Mouse (Mus musculus) kidney, embryonic 16.5 days (tissue): Measurements from ENCODE around the gene Ezh2. TPM values are rescaled to one million over a fixed set of nuclear protein-coding genes. Genes with fewer than 3 reads are reported as not detected.
"Not testable (repeated sequence)": the region's sequence is repeated elsewhere in the genome, so short reads cannot be mapped to it uniquely, and the experiment has no call there.

Source experiments
- ATAC-seq: fragments of 200-750 bp; cut with Nextera tagmentation; 2 replicates; pipeline ENCODE4 v1.8.0; 2017; ENCODE audit warnings: moderate TSS enrichment; ENCODE audit not compliant: low FRiP score, low TSS enrichment
- H3K27ac ChIP-seq: fragments of 300-500 bp; sonication (generic); 2 replicates; pipeline ENCODE4 v1.5.1; 2014; ENCODE audit warnings: low read length
- H3K27me3 ChIP-seq: fragments of 300-500 bp; sonication (generic); 2 replicates; pipeline ENCODE4 v1.6.1; 2014; ENCODE audit warnings: low read length, control low read depth, mixed read lengths; ENCODE audit not compliant: insufficient read depth
- H3K36me3 ChIP-seq: fragments of 300-500 bp; sonication (generic); 2 replicates; pipeline ENCODE4 v1.6.1; 2014; ENCODE audit warnings: low read length, control low read depth, mixed read lengths; ENCODE audit not compliant: insufficient read depth
- H3K4me1 ChIP-seq: fragments of 300-500 bp; sonication (generic); 2 replicates; pipeline ENCODE4 v1.6.1; 2014; ENCODE audit warnings: low read length, control low read depth, mixed read lengths; ENCODE audit not compliant: insufficient read depth
- H3K4me2 ChIP-seq: fragments of 300-500 bp; sonication (generic); replicated peaks from 2 replicates; pipeline ENCODE4 v1.6.1; 2014; ENCODE audit warnings: low read depth, low read length
- H3K4me3 ChIP-seq: fragments of 300-500 bp; sonication (generic); 2 replicates; pipeline ENCODE4 v1.5.1; 2014; ENCODE audit warnings: mild to moderate bottlenecking, low read length
- H3K9ac ChIP-seq: fragments of 300-500 bp; sonication (generic); replicated peaks from 2 replicates; pipeline ENCODE4 v1.6.1; 2014; ENCODE audit warnings: low read length
- H3K9me3 ChIP-seq: fragments of 300-500 bp; sonication (generic); 2 replicates; pipeline ENCODE4 v1.6.1; 2016; ENCODE audit warnings: low read length, control low read depth
- WGBS: fragments of 180-500 bp; shearing (Covaris S2); extraction: QIAGEN DNeasy Blood & Tissue Kit; methylation state at CpG from one replicate; pipeline ENCODE4 v1.1.7; 2014; 5-methylcytosine and 5-hydroxymethylcytosine counted together
- polyA plus RNA-seq: library from polyadenylated mRNA; unstranded; fragments of >200 nt; fragmentation: Nextera tagmentation; extraction: Ambion mirVana; gene quantifications from 2 replicates; pipeline ENCODE4 v1.2.1, GENCODE M21; 2015

Ezh2 gene
- polyA plus RNA-seq, 1 experiment from 2014 or later = 85.0 TPM

GRCm38 (mm10) chr6:47601931-47602330, 6.8 kb upstream of the Ezh2 start:
- Histone ChIP-seq H3K4me2 (no peak overlapping the region), H3K36me3 (no peaks in the 10 kb centered on the region), H3K27ac (no peak overlapping the region), H3K4me1 (no peaks in the 10 kb centered on the region), H3K27me3 (no peaks in the 10 kb centered on the region), H3K9me3 (no peaks in the 10 kb centered on the region), H3K4me3 (no peak overlapping the region), H3K9ac (no peak overlapping the region)
- WGBS = 73% methylated on average over 1 of the region's 1 CpGs
- ATAC-seq = no peak

- WGBS = under 1% methylated on average over 6 of the region's 6 CpGs
- peak overlapping the region; percentile 97 for H3K4me3 ChIP-seq
- ATAC-seq = no peak
Measured at GRCm38 (mm10) chr6:47595696-47596095, 555 bp upstream of the Ezh2 start.

GRCm38 (mm10) chr6:47594141-47594835, 853 bp downstream of the Ezh2 start:
- peak overlapping the region; percentile 61 for H3K4me2 ChIP-seq
- no peaks in the 10 kb centered on the region for H3K27me3 ChIP-seq
- H3K36me3 ChIP-seq = no peaks in the 10 kb centered on the region
- no peaks in the 10 kb centered on the region for H3K9me3 ChIP-seq
- H3K27ac ChIP-seq = peak overlapping the region; percentile 99
- H3K4me1 ChIP-seq = peaks cover 15% of the 10 kb centered on the region
- H3K4me3 ChIP-seq = peak overlapping the region; percentile 97
- ATAC-seq = peak; percentile 80
- peak overlapping the region; percentile 99 for H3K9ac ChIP-seq
- 0% methylated on average over 59 of the region's 74 CpGs for WGBS

More at GRCm38 (mm10) chr6:47595696-47596095, 555 bp upstream of the Ezh2 start:
- H3K9ac ChIP-seq = peak overlapping the region; percentile 99
- peak overlapping the region; percentile 99 for H3K27ac ChIP-seq
- H3K4me2 ChIP-seq = peak overlapping the region; percentile 61
- H3K36me3 ChIP-seq = no peaks in the 10 kb centered on the region
- no peaks in the 10 kb centered on the region for H3K9me3 ChIP-seq
- no peaks in the 10 kb centered on the region for H3K27me3 ChIP-seq
- peaks cover 12% of the 10 kb centered on the region for H3K4me1 ChIP-seq

DNA sequence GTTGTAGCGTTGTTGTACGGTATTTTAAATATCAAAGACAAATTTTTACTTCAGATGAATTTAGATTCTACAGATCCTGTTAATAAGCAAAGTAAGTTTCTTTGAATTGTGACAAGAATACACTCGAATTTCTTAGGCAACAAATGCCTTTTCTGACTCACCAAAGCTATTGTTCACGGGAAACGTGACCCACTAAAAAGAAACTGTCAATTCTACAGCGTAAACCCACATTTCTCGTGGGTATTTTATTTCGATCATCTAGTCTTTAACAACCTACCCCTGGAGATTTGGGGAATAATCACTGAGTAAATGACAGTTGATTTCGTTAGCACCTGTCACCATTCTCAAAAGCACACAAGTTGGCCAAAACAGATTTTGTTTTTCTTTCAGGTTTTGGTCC, 1.6 kb downstream of the Ezh2 start:
- peak overlapping the region; percentile 99 for H3K27ac ChIP-seq
- no peaks in the 10 kb centered on the region for H3K9me3 ChIP-seq
- H3K4me2 ChIP-seq = peak overlapping the region; percentile 61
- H3K9ac ChIP-seq = peak overlapping the region; percentile 99
- peaks cover 15% of the 10 kb centered on the region for H3K4me1 ChIP-seq
- no peaks in the 10 kb centered on the region for H3K27me3 ChIP-seq
- H3K36me3 ChIP-seq = no peaks in the 10 kb centered on the region
- ATAC-seq = no peak
- 6% methylated on average over 9 of the region's 9 CpGs for WGBS
- peak overlapping the region; percentile 97 for H3K4me3 ChIP-seq

GRCm38 (mm10) chr6:47587332-47587731, 7.8 kb downstream of the Ezh2 start:
- 93% methylated on average over 2 of the region's 2 CpGs for WGBS
- not testable (repeated sequence) for H3K9ac ChIP-seq, H3K4me3 ChIP-seq, H3K36me3 ChIP-seq, H3K4me2 ChIP-seq, ATAC-seq, H3K9me3 ChIP-seq, H3K27me3 ChIP-seq, H3K27ac ChIP-seq
- peaks cover 11% of the 10 kb centered on the region for H3K4me1 ChIP-seq

- no peak for ATAC-seq
- H3K4me2 ChIP-seq = no peak overlapping the region
- H3K4me1 ChIP-seq = no peaks in the 10 kb centered on the region
- no peak overlapping the region for H3K9ac ChIP-seq
- peaks cover 29% of the 10 kb centered on the region for H3K36me3 ChIP-seq
- no peaks in the 10 kb centered on the region for H3K27me3 ChIP-seq
- 94% methylated on average over 2 of the region's 2 CpGs for WGBS
- no peaks in the 10 kb centered on the region for H3K9me3 ChIP-seq
- no peak overlapping the region for H3K4me3 ChIP-seq
- H3K27ac ChIP-seq = no peak overlapping the region
Measured at GRCm38 (mm10) chr6:47572887-47573286, 22.3 kb downstream of the Ezh2 start.

GRCm38 (mm10) chr6:47565326-47566035, 29.7 kb downstream of the Ezh2 start:
- no peaks in the 10 kb centered on the region for H3K4me1 ChIP-seq
- peaks cover 38% of the 10 kb centered on the region for H3K36me3 ChIP-seq
- 86% methylated on average over 1 of the region's 1 CpGs for WGBS
- no peak for ATAC-seq
- no peak overlapping the region for H3K9ac ChIP-seq
- H3K27ac ChIP-seq = no peak overlapping the region
- H3K27me3 ChIP-seq = no peaks in the 10 kb centered on the region
- no peak overlapping the region for H3K4me2 ChIP-seq
- H3K4me3 ChIP-seq = no peak overlapping the region
- H3K9me3 ChIP-seq = no peaks in the 10 kb centered on the region

GRCm38 (mm10) chr6:47561426-47561825, 33.7 kb downstream of the Ezh2 start:
- Histone ChIP-seq H3K27ac (no peak overlapping the region), H3K4me2 (no peak overlapping the region), H3K4me3 (no peak overlapping the region), H3K36me3 (peaks cover 15% of the 10 kb centered on the region; the same call in 1 of the 2 replicates), H3K9me3 (no peaks in the 10 kb centered on the region), H3K27me3 (no peaks in the 10 kb centered on the region), H3K4me1 (no peaks in the 10 kb centered on the region), H3K9ac (no peak overlapping the region)
- 89% methylated on average over 5 of the region's 5 CpGs for WGBS
- ATAC-seq = no peak

DNA sequence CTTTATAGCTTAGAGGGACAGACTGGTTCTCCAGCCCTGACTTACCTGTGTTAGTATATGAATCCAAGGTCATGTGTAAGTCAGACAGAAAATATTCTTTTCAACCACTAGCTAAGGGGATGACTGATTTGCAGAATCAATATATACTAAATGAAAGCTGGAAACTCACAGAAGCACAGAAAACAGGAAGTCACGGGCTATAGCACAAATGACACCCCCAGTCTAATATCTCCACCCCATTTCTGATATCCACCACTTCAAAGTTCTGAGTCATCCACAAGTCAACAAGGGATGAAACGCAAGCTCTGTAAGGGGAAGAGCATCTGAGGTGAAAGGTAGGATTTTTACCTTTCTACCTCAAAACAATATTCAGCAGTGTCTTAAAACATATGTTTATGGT, 34.3 kb downstream of the Ezh2 start:
- Histone ChIP-seq H3K36me3 (peaks cover 11% of the 10 kb centered on the region; the same call in 1 of the 2 replicates), H3K9me3 (no peaks in the 10 kb centered on the region), H3K4me1 (no peaks in the 10 kb centered on the region), H3K27ac (no peak overlapping the region), H3K4me2 (no peak overlapping the region), H3K9ac (no peak overlapping the region), H3K27me3 (no peaks in the 10 kb centered on the region), H3K4me3 (no peak overlapping the region)
- 88% methylated on average over 2 of the region's 2 CpGs for WGBS
- ATAC-seq = no peak

GRCm38 (mm10) chr6:47560407-47560806, 34.7 kb downstream of the Ezh2 start:
- H3K4me3 ChIP-seq = no peak overlapping the region
- no peaks in the 10 kb centered on the region for H3K27me3 ChIP-seq
- H3K4me2 ChIP-seq = no peak overlapping the region
- no peak overlapping the region for H3K27ac ChIP-seq
- ATAC-seq = no peak
- H3K9ac ChIP-seq = no peak overlapping the region
- H3K4me1 ChIP-seq = no peaks in the 10 kb centered on the region
- H3K9me3 ChIP-seq = no peaks in the 10 kb centered on the region
- H3K36me3 ChIP-seq = peaks cover 11% of the 10 kb centered on the region; the same call in 1 of the 2 replicates
